Mouse (Mus musculus): ENCODE data around the gene Rps6kb2.

The Rps6kb2 gene

DNA sequence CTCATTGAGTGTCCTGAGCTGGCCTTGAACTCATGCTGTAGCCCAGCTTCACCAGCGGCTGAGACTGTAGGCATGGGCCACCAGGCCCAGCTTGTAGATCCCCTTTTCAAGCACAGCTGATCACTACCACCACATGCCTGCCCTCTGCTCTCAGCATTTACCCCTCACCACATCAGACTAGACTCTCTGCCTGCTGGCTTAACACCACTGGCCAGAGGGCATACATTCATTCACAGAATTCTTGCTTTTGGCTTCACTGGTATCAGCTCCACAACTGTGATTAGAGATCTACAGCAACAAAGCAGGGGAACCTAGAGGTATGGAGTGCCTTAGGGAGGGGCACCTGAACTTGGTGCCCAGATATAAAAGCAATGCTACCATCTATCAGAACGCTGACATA is 42.7 kb downstream of the Rps6kb2 start:
- DNase-seq (ENCODE audit: low read depth, low spot score) = no peak

DNA sequence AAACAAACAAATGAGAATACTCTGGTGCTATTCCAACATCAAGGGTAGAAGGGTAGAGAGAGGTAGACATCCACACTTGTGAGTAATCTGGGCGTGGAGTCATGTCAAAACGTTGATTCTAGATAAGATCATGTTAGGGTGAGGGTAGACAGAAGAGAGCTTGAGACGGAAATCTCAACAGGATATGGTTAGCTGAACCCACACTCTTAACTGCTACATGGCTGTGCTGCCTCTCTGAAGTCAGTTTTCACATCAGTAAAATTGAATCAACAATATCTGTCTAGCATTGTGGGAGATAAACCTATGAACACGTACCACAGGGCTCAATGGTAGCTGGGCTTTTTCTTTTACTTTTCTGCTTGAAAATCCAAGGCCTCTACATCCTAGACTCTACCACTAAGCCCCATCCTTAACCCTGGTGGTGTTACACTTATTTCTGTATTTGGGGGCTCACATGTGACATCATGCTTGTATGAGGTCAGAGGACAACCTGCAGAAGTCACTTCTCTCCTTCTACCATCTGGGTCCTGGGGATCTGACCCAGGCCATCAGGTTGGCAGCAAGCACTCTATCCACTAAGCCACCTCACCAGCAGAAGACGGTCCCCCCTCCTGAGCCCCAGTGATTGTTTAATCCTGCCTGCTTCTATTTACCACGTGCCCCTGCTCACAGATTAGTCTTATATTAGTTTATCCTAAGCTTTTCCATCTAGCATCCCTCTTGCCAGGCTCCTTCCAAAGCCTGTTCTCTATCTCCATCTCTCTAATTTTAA is 43.3 kb downstream of the Rps6kb2 start:
- DNase-seq (ENCODE audit: low read depth, low spot score) = no peak

DNA sequence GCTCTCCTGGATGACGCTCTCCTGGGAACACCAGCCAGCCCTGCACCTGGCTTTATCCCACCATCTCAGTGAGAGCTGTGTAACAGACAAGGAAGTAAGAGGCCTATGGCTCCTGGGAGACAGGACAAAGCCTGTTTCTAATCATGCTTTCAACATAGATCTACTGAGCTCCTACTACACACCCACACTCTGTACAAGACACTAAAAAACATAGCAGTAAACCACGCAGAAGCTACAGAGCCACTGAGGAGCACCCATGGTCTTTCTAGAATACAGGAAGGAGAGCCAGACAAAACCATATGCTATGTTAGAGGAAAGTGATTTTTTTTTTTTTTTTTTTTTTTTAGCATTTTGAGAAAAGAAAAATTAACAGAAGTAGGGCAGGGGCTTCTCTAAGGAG is 44.8 kb downstream of the Rps6kb2 start:
- no peak for DNase-seq (ENCODE audit: low read depth, low spot score)

DNA sequence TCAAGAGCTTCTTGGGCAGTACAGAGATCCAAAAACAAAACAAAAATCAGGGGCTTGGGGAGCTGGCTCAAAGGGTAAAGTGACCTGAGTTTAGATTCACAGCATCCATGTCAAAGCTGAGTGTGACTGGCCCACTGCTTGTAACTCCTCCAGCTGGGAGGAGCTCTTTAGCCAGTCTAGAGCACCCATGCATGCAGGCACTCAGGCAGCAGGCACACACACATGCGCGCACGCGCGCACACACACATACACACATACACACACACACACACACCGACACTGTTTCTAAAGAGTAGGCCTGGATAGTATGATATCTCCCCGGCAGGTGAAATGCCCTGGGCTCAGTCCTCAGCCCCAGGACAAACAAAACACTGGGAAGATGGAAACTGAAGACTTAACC is 46.1 kb downstream of the Rps6kb2 start:
- no peak for DNase-seq (ENCODE audit: low read depth, low spot score)

DNA sequence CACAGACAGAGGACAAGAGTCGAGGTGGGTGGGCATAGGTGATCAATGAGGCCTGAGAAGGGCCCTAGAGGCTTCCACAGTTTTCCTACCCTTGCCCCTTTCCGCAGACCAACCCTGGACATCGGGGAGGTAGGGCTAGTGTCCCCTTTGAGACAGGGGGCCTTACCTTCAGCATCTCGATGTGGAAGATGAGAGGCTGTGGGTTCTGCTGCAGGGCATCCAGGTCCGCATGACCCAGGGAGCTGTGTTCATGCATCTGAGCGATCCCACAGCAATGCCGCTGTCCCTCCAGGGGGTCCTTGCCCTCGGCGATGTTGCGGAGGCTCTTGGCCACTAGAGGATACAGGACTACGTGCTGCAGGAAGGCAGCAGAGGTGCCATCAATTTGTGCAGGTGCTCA is 47.3 kb downstream of the Rps6kb2 start:
- DNase-seq (ENCODE audit: low read depth, low spot score) = no peak

DNA sequence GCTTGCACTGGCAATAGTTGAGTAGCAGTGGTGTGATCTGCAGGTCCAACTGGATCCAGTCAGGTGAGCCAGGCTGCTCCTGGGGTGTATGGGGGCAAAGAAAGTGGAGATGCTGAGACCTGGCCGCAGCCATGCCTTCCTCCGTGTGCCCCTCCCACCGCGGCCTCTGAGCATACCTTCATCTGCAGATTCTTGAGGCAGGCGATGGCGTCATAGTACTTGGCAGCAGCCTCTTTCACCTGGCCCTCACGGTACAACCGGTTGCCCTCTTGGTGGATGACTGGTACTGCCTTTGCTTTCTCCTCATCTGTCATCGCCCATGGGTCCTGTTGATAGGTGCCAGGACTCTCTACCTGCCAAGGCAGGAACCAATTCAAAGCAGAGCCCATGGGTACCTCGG is 48.0 kb downstream of the Rps6kb2 start:
- DNase-seq (ENCODE audit: low read depth, low spot score) = no peak

DNA sequence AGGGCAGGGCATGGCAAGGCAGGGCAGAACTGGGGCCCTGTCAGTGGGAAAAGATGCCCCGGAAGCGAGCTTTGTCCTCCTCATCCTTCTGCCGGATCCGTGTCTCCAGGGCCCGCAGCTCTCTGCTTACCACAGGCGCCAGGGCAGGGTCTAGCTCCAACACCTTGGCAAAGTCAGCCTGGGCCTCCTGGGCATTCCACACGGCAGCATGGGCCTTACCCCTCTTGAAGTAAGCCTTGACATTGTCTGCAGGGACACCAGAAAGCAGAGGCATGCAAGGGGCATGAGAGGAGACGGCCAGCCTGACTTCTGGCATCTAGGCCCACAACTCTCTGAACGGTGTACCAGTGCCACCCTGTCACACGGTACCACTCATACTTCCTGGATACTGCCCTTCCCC is 48.6 kb downstream of the Rps6kb2 start:
- no peak for DNase-seq (ENCODE audit: low read depth, low spot score)

DNA sequence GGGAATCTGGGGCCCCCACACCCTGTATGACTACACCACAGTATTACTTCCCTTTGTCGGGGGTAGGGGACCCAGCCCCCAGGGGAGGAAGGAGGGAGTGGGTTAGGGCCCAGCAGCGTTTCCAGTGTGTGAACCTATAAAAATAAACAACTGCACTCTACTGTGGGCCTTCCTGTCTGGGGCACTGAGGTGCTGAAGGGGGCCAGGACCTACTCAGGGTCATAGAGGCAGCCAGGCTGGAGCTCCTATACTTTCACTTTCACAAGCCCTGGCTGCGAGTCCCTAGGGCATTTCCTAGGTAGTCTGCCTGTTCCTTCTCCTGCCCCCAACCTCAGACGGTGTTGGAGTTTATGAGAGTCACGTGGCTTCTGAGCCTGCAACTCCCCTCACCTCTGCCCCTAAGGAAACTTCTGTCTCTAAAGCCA is 49.3 kb downstream of the Rps6kb2 start:
- no peak for DNase-seq (ENCODE audit: low read depth, low spot score)

DNA sequence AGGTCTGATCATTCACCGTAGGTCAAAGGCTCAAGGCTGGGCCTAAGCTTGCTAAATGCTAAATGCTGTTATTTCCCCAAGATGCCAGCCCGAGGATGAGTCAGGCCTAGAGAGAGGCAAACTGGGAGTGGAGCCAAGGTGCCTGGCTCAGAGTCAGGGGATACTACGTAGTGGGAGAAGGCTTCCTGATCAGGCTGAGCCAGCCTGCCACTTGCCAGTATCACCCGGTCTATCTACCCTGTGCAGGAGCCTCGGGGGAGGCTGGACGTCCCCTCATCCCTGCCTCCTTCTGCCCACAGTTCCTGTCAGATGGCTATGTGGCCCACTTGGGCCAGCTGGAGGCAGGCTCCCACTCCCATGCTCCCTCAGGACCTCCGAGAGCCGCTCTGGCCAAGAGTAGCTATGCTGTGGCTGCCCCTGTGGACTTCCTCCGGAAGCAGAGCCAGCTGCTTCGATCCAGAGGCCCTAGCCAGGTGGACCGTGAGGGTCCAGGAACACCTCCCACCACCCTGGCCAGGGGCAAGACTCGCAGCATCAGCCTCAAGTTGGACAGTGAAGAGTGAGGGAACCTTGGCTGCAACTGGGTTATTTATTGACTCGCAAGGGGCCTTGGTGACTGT is 49.9 kb downstream of the Rps6kb2 start:
- DNase-seq (ENCODE audit: low read depth, low spot score) = no peak

DNA sequence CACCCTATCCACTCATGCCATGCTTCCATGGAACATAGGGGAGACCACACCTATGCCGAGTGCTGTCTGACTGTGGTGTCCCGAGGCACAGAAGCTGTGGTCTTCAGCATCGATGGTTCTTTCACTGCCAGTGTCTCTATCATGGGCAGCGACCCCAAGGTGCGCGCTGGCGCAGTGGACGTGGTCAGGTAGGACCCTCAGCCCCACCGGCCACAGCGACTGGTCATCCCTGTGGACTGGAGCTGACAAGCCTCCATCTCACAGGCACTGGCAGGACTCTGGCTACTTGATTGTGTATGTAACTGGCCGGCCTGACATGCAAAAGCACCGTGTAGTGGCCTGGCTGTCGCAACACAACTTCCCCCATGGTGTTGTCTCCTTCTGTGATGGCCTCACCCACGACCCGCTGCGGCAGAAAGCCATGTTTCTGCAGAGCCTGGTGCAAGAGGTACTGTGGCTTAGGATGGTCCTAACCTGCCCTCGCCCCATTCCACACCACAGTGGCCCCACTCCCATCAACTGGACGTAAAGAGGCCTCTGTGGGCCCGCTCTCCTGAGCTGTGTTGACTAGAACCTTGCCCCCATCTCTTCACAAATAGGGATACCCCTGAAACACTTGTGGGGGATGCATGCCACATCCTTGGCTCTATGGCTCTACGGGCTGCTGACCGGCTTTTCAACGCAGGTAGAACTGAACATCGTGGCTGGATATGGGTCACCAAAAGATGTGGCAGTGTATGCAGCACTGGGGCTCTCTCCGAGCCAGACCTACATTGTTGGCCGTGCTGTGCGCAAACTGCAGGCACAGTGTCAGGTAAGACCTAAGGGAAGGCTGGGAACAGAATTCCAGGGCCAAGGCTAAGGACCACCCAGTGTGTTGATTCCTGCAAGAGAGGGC is 50.8 kb downstream of the Rps6kb2 start:
- no peak for DNase-seq (ENCODE audit: low read depth, low spot score)

DNA sequence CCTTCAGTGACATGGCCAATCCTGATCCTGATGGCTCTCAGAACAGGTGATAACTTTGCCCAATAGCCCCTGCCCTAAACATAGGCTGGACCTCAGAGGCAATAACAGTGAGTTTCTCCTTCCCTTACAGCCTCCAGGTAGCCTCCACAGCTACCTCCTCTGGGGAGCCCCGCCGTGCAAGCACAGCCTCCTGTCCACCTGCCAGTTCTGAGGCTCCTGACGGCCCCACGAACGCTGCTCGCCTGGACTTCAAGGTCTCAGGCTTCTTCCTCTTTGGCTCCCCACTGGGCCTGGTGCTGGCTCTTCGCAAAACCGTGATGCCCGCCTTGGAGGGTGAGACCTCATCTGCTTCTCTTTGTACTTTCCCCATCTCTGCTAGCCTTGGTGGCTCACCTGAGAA is 54.6 kb downstream of the Rps6kb2 start:
- no peak for DNase-seq (ENCODE audit: low read depth, low spot score)

DNA sequence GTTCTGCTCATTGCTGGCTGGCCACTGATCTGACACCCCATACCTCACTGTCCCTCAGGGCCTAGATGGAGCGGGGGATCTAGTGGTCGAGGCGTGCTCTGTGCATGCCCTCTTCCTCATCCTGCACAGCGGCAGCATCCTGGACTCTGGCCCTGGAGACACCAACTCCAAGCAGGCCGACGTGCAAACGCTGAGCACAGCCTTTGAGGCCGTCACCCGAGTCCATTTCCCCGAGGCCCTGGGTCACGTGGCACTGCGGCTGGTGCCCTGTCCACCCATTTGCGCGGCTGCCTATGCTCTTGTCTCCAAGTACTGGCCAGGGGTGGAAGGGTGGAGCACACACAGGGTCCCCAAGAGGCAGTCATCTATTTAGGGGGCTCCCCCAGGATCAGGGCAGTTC is 56.5 kb downstream of the Rps6kb2 start:
- DNase-seq (ENCODE audit: low read depth, low spot score) = no peak

DNA sequence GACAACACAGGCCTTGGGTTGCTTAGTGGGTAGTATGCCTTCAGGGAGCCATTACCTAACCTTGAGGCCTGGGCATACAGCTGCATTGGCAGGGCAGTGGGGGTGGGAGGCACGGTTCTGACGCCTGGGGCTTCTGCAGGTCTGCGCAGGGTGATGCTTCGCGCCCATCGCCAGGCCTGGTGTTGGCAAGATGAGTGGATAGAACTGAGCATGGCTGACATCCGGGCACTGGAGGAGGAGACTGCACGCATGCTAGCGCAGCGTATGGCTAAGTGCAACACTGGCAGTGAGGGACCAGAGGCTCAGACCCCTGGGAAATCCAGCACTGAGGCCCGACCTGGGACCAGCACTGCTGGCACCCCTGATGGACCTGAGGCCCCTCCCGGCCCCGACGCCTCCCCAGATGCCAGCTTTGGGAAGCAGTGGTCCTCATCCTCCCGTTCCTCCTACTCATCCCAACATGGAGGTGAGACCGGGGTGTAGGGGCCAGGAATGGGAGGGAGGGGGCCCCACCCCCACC is 58.4 kb downstream of the Rps6kb2 start:
- no peak for DNase-seq (ENCODE audit: low read depth, low spot score)

Measured in forelimb bud, embryonic 11.5 days (tissue).